Mouse (Mus musculus) heart, embryonic 14.5 days (tissue): ENCODE results near the gene Rft1. TPM values are rescaled to one million over a fixed set of nuclear protein-coding genes. Genes with fewer than 3 reads are reported as not detected.
A peak's percentile ranks its signal among the peaks of the same experiment; 100 is the strongest.

Experiments used
- ATAC-seq: fragments of 200-750 bp; cut with Nextera tagmentation; 2 replicates; pipeline ENCODE4 v1.8.0; 2017; ENCODE audit warnings: low read depth, moderate TSS enrichment; ENCODE audit not compliant: insufficient number of reproducible peaks, insufficient read depth, low FRiP score
- H3K27ac ChIP-seq, 2 experiments: fragments of 200-500 bp in 1 of 2; fragments of 300-500 bp in 1 of 2; sonication (generic) in 1 of 2; replicated peaks in 1 of 2; 2 replicates each; pipeline ENCODE4 v1.5.1; 2012 to 2014; ENCODE audit warnings: low read depth in 2 of 2, low read length in 2 of 2, control low read depth in 1 of 2, mild to moderate bottlenecking in 1 of 2, mixed read lengths in 1 of 2; ENCODE audit not compliant: control insufficient read depth in 1 of 2, insufficient read depth in 1 of 2
- H3K27me3 ChIP-seq: fragments of 300-500 bp; sonication (generic); 2 replicates; pipeline ENCODE4 v1.6.1; 2014; ENCODE audit warnings: mild to moderate bottlenecking, low read length, control low read depth; ENCODE audit not compliant: control insufficient read depth, insufficient read depth
- H3K36me3 ChIP-seq: fragments of 300-500 bp; sonication (generic); 2 replicates; pipeline ENCODE4 v1.6.1; 2014; ENCODE audit warnings: mild to moderate bottlenecking, control low read depth, low read length, mixed read lengths; ENCODE audit not compliant: control insufficient read depth, insufficient read depth
- H3K4me1 ChIP-seq, 2 experiments: fragments of 200-500 bp in 1 of 2; fragments of 300-500 bp in 1 of 2; sonication (generic) in 1 of 2; 2 replicates each; pipeline ENCODE4 v1.6.1; 2012 to 2014; ENCODE audit warnings: low read length in 2 of 2, control low read depth in 1 of 2, mixed read lengths in 1 of 2; ENCODE audit not compliant: control insufficient read depth in 2 of 2, insufficient read depth in 2 of 2
- H3K4me2 ChIP-seq: fragments of 300-500 bp; sonication (generic); 2 replicates; pipeline ENCODE4 v1.6.1; 2014; ENCODE audit warnings: mild to moderate bottlenecking, low read length
- H3K4me3 ChIP-seq, 2 experiments: fragments of 200-500 bp in 1 of 2; fragments of 300-500 bp in 1 of 2; sonication (generic) in 1 of 2; 2 replicates each; pipeline ENCODE4 v1.5.1; 2012 to 2014; ENCODE audit warnings: low read length in 2 of 2, mild to moderate bottlenecking in 2 of 2, control low read depth in 1 of 2, low read depth in 1 of 2, moderate library complexity in 1 of 2; ENCODE audit not compliant: control insufficient read depth in 1 of 2, insufficient read depth in 1 of 2
- H3K9ac ChIP-seq: fragments of 300-500 bp; sonication (generic); 2 replicates; pipeline ENCODE4 v1.6.1; 2014; ENCODE audit warnings: mild to moderate bottlenecking, low read length
- H3K9me3 ChIP-seq: fragments of 300-500 bp; sonication (generic); 2 replicates; pipeline ENCODE4 v1.6.1; 2016; ENCODE audit warnings: low read length, control low read depth; ENCODE audit not compliant: control insufficient read depth
- WGBS: fragments of 180-500 bp; shearing (Covaris S2); extraction: QIAGEN DNeasy Blood & Tissue Kit; methylation state at CpG from one replicate; pipeline ENCODE4 v1.1.7; 2014; 5-methylcytosine and 5-hydroxymethylcytosine counted together
- polyA plus RNA-seq: library from polyadenylated mRNA; unstranded; fragments of >200 nt; fragmentation: Nextera tagmentation; extraction: Ambion mirVana; gene quantifications from 2 replicates; pipeline ENCODE4 v1.2.1, GENCODE M21; 2014

Gene Rft1
- polyA plus RNA-seq, 1 experiment from 2014 or later = 11.8 TPM

- peak overlapping the region in 1 of 2 experiments; percentile 39; a peak in 1 of 4 replicates for H3K27ac ChIP-seq
- WGBS = 11% methylated on average over 4 of the region's 4 CpGs
- ATAC-seq = peak; percentile 91
- peaks cover 6 to 8% of the 10 kb centered on the region in 2 experiments; a peak in 3 of 4 replicates for H3K4me1 ChIP-seq
- H3K4me3 ChIP-seq = no peak overlapping the region
- H3K9me3 ChIP-seq = no peaks in the 10 kb centered on the region
- H3K27me3 ChIP-seq = no peaks in the 10 kb centered on the region
- H3K4me2 ChIP-seq = no peak overlapping the region
- H3K9ac ChIP-seq = no peak overlapping the region; the same call in 1 of the 2 replicates
- no peaks in the 10 kb centered on the region for H3K36me3 ChIP-seq
These were observed 3.2 kb upstream of the Rft1 start for GRCm38 (mm10) chr14:30650969-30651368.

- Histone ChIP-seq H3K27ac (peak overlapping the region in 1 of 2 experiments; percentile 85; a peak in 2 of 4 replicates), H3K9ac (peak overlapping the region; percentile 97), H3K9me3 (no peaks in the 10 kb centered on the region), H3K4me1 (peaks cover 6 to 8% of the 10 kb centered on the region in 2 experiments; a peak in 3 of 4 replicates), H3K36me3 (peaks cover 19% of the 10 kb centered on the region), H3K27me3 (no peaks in the 10 kb centered on the region), H3K4me2 (peak overlapping the region; percentile 68), H3K4me3 (peak overlapping the region; percentile 86 to 92)
- WGBS = 54% methylated on average over 4 of the region's 4 CpGs
- no peak for ATAC-seq
These were observed 600 bp downstream of the Rft1 start for GRCm38 (mm10) chr14:30654691-30655228.

GRCm38 (mm10) chr14:30655531-30655930 is 1.4 kb downstream of the Rft1 start:
- 82% methylated on average over 1 of the region's 1 CpGs for WGBS
- no peak for ATAC-seq
- no peaks in the 10 kb centered on the region for H3K9me3 ChIP-seq
- H3K27ac ChIP-seq = no peak overlapping the region
- no peak overlapping the region for H3K9ac ChIP-seq
- H3K4me2 ChIP-seq = no peak overlapping the region
- no peaks in the 10 kb centered on the region for H3K27me3 ChIP-seq
- no peak overlapping the region for H3K4me3 ChIP-seq
- peaks cover 26% of the 10 kb centered on the region for H3K36me3 ChIP-seq
- H3K4me1 ChIP-seq = peaks cover 5 to 7% of the 10 kb centered on the region in 2 experiments; a peak in 3 of 4 replicates

GRCm38 (mm10) chr14:30666061-30666460 is 11.9 kb downstream of the Rft1 start:
- whole genome bisulfite sequencing = 78% methylated on average over 3 of the region's 3 CpGs
- Histone ChIP-seq H3K4me3 (no peak overlapping the region), H3K36me3 (peaks cover 95% of the 10 kb centered on the region), H3K9me3 (no peaks in the 10 kb centered on the region), H3K9ac (no peak overlapping the region), H3K27ac (no peak overlapping the region), H3K27me3 (no peaks in the 10 kb centered on the region), H3K4me1 (no peaks in the 10 kb centered on the region), H3K4me2 (no peak overlapping the region)
- ATAC-seq = no peak

- no peaks in the 10 kb centered on the region for H3K27me3 ChIP-seq
- no peak overlapping the region for H3K9ac ChIP-seq
- no peak overlapping the region for H3K27ac ChIP-seq
- no peaks in the 10 kb centered on the region for H3K9me3 ChIP-seq
- WGBS = 80% methylated on average over 4 of the region's 4 CpGs
- H3K4me2 ChIP-seq = no peak overlapping the region
- ATAC-seq = no peak
- no peaks in the 10 kb centered on the region for H3K4me1 ChIP-seq
- no peak overlapping the region for H3K4me3 ChIP-seq
- peaks cover 90% of the 10 kb centered on the region for H3K36me3 ChIP-seq
These were observed 12.4 kb downstream of the Rft1 start for GRCm38 (mm10) chr14:30666604-30667003.

GRCm38 (mm10) chr14:30670161-30670560 is 16.0 kb downstream of the Rft1 start:
- Histone ChIP-seq H3K4me1 (peaks cover 0 to 4% of the 10 kb centered on the region in 2 experiments; a peak in 1 of 4 replicates), H3K36me3 (peaks cover 72% of the 10 kb centered on the region), H3K27ac (no peak overlapping the region), H3K4me2 (no peak overlapping the region), H3K9ac (no peak overlapping the region), H3K27me3 (no peaks in the 10 kb centered on the region), H3K9me3 (no peaks in the 10 kb centered on the region), H3K4me3 (no peak overlapping the region)
- ATAC-seq = no peak
- WGBS = 93% methylated on average over 6 of the region's 6 CpGs

- Histone ChIP-seq H3K9me3 (no peaks in the 10 kb centered on the region), H3K9ac (no peak overlapping the region), H3K4me3 (no peak overlapping the region), H3K27ac (no peak overlapping the region), H3K4me1 (peaks cover 0 to 4% of the 10 kb centered on the region in 2 experiments; a peak in 1 of 4 replicates), H3K4me2 (no peak overlapping the region), H3K27me3 (no peaks in the 10 kb centered on the region), H3K36me3 (peaks cover 69% of the 10 kb centered on the region)
- no peak for ATAC-seq
- WGBS = 71% methylated on average over 15 of the region's 15 CpGs
These were observed 17.2 kb downstream of the Rft1 start for GRCm38 (mm10) chr14:30671095-30671985.
